Mouse (Mus musculus) T-helper 1 cell (primary cell): Measurements from ENCODE around the gene Rpl36-ps4.

Source experiments
- in situ Hi-C: fragments of 300-600 bp; cut with MboI, MseI; formaldehyde crosslinking; loops from one replicate; pipeline ENCODE4 v1.15.1; 2025; ENCODE audit warnings: high pct_unique_total_duplicates

Gene Rpl36-ps4

GRCm38 (mm10) chr17:87920677-87921076 is at the start of gene Rpl36-ps4:
Rpl36-ps4 (plus strand) TSS chr17:87920977.
- in situ Hi-C loops, result no loop called here

GRCm38 (mm10) chr17:87871461-87872126 is 49.2 kb upstream of the Rpl36-ps4 start:
- in situ Hi-C loops, result loop anchor here (5.0 kb wide), 1 partner anchor 39 kb away; no protein-coding TSS in a partner anchor

- in situ Hi-C loops, result loop anchor here (5.0 kb wide), 1 partner anchor 40 kb away; no protein-coding TSS in a partner anchor
Observed at GRCm38 (mm10) chr17:87872286-87872685, 48.5 kb upstream of the Rpl36-ps4 start.

GRCm38 (mm10) chr17:87873456-87873855 is 47.3 kb upstream of the Rpl36-ps4 start:
- in situ Hi-C loops, result loop anchor here (5.0 kb wide), 1 partner anchor 41 kb away; no protein-coding TSS in a partner anchor

- in situ Hi-C loops, result loop anchor here (5.0 kb wide), 1 partner anchor 42 kb away; no protein-coding TSS in a partner anchor
Observed at GRCm38 (mm10) chr17:87873943-87874342, 46.8 kb upstream of the Rpl36-ps4 start.

GRCm38 (mm10) chr17:87875346-87875920 is 45.3 kb upstream of the Rpl36-ps4 start:
- in situ Hi-C loops, result loop anchor here (5.0 kb wide), 1 partner anchor 77 kb away; no protein-coding TSS in a partner anchor

GRCm38 (mm10) chr17:87876295-87877000 is 44.3 kb upstream of the Rpl36-ps4 start:
- in situ Hi-C loops, result loop anchor here (5.0 kb wide), 1 partner anchor 76 kb away; no protein-coding TSS in a partner anchor

GRCm38 (mm10) chr17:87877207-87878073 is 43.3 kb upstream of the Rpl36-ps4 start:
- in situ Hi-C loops, result loop anchor here (5.0 kb wide), 1 partner anchor 75 kb away; no protein-coding TSS in a partner anchor

- in situ Hi-C loops, result loop anchor here (5.0 kb wide), 1 partner anchor 73 kb away; no protein-coding TSS in a partner anchor
Observed at GRCm38 (mm10) chr17:87878556-87879483, 42.0 kb upstream of the Rpl36-ps4 start.

- in situ Hi-C loops, result loop anchor here (5.0 kb wide), 1 partner anchor 73 kb away; no protein-coding TSS in a partner anchor
Observed at GRCm38 (mm10) chr17:87879484-87880225, 41.1 kb upstream of the Rpl36-ps4 start.

- in situ Hi-C loops, result no loop called here
Observed at GRCm38 (mm10) chr17:87882594-87882993, 38.2 kb upstream of the Rpl36-ps4 start.

GRCm38 (mm10) chr17:87897175-87897574 is 23.6 kb upstream of the Rpl36-ps4 start:
- in situ Hi-C loops, result no loop called here

- in situ Hi-C loops, result no loop called here
Observed at GRCm38 (mm10) chr17:87900677-87901076, 20.1 kb upstream of the Rpl36-ps4 start.

- in situ Hi-C loops, result no loop called here
Observed at GRCm38 (mm10) chr17:87901163-87901562, 19.6 kb upstream of the Rpl36-ps4 start.

GRCm38 (mm10) chr17:87903213-87903612 is 17.6 kb upstream of the Rpl36-ps4 start:
- in situ Hi-C loops, result no loop called here

GRCm38 (mm10) chr17:87903725-87904124 is 17.1 kb upstream of the Rpl36-ps4 start:
- in situ Hi-C loops, result no loop called here

- in situ Hi-C loops, result no loop called here
Observed at GRCm38 (mm10) chr17:87915386-87915785, 5.4 kb upstream of the Rpl36-ps4 start.

- in situ Hi-C loops, result no loop called here
Observed at GRCm38 (mm10) chr17:87918121-87918520, 2.7 kb upstream of the Rpl36-ps4 start.

- in situ Hi-C loops, result no loop called here
Observed at GRCm38 (mm10) chr17:87934326-87934725, 13.5 kb downstream of the Rpl36-ps4 start.
